Mouse (Mus musculus): ENCODE data around the gene Haus2. TPM values are rescaled to one million over a fixed set of nuclear protein-coding genes. Genes with fewer than 3 reads are reported as not detected.
"Not testable (repeated sequence)": the region's sequence is repeated elsewhere in the genome, so short reads cannot be mapped to it uniquely, and the experiment has no call there.

The Haus2 gene
- polyA plus RNA-seq, 1 experiment from 2014 or later = 13.2 TPM

DNA sequence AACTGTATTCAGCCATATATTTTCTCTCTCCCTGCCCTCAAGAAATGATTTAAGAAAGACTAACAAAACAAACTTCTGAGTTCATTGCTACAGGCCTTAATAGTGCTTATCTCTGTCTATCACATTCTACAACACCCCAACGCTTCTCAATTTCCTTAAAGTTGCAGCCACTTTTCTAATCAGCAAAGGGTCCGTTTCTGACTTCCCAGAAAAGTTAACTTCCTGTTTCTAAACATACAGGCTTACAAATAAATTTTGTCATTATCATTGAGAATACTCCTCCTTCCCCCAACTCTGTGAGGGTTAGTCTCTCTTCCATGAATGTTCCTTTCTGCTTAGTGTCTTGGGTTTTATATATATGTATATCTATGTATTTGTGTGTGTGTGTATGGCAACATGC is 43.8 kb upstream of the Haus2 start:
- Histone ChIP-seq H3K27ac (ENCODE audit: low read length) (no peak overlapping the region), H3K9me3 (ENCODE audit: low read length) (no peaks in the 10 kb centered on the region), H3K4me3 (ENCODE audit: low read depth, low read length) (no peak overlapping the region), H3K27me3 (replicated peaks; ENCODE audit: insufficient read depth, low read length) (no peaks in the 10 kb centered on the region), H3K4me1 (ENCODE audit: insufficient read depth, low read depth, low read length) (peaks cover 2% of the 10 kb centered on the region; the same call in 1 of the 2 replicates), H3K9ac (replicated peaks; ENCODE audit: low read depth) (no peak overlapping the region), H3K36me3 (ENCODE audit: insufficient read depth, low read length) (no peaks in the 10 kb centered on the region), H3K4me2 (replicated peaks; ENCODE audit: low read depth, low read length) (no peak overlapping the region)
- TF ChIP-seq CTCF (IDR thresholded peaks at IDR 0.05) (no peak), EP300 (IDR thresholded peaks at IDR 0.05) (no peak)
- no peak for DNase-seq (ENCODE audit: low spot score)
- WGBS = 67% methylated on average over 2 of the region's 2 CpGs
- ATAC-seq = no peak

DNA sequence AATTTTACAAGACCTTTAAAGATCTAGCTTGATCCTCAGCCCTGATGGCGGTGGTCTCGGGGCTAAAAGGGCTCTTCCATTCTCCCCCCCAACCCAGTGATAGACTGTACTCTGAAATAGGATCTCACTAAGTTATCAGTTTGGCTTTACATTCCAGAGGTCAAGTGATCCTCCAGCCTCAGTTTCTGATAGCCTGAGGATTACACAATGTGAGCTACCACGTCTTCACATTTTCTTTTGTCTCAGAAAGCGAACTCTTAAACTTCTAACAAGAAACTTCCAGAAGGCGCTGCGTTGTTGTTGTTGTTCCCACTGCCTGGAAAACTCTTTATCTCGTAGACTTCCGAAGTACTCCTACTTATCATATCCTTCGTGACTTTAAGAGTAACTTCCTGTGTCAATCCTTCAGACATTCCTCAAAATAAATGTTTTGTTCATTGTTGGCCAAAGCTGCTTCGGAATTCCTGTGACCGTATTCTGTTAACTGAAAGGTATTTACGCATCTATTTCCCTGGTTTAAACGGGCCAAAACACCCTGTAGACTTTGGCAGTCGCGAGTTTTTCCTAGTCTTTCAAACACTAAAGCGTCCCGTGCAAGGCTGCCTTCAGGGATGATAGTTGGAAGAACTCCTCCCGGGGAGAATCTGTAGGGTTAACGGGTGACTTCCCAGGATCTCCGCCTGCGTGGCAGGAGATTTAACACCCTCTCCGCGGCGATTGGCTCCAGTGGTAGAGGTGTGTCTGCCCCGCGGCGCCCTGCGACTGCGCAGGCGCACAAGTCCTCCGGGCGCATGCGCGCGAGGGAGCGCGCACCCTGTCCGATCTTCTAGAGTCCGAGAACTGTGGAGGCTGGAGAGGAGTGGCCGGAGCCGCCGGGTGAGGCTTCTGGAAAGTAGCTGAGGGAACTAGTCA is 42.0 kb upstream of the Haus2 start, which contains the start of gene Snap23:
Gene Snap23 (plus strand): TSS at position 786 of the 912 bp plus-strand sequence.
- H3K4me3 ChIP-seq (ENCODE audit: low read depth, low read length) = peak within 1 kb of the TSS; percentile 82
- TF ChIP-seq CTCF (IDR thresholded peaks at IDR 0.05) (no peak), EP300 (IDR thresholded peaks at IDR 0.05) (peak; percentile 57)
- DNase-seq (ENCODE audit: low spot score) (peak; percentile 97), ATAC-seq (peak; percentile 96)
- peak within 1 kb of the TSS; percentile 95 for H3K27ac ChIP-seq (ENCODE audit: low read length)
- peak within 1 kb of the TSS; percentile 65 for H3K4me2 ChIP-seq (replicated peaks; ENCODE audit: low read depth, low read length)
- peaks cover 2% of the 10 kb centered on the region; the same call in 1 of the 2 replicates for H3K4me1 ChIP-seq (ENCODE audit: insufficient read depth, low read depth, low read length)
- no peaks in the 10 kb centered on the region for H3K9me3 ChIP-seq (ENCODE audit: low read length)
- H3K9ac ChIP-seq (replicated peaks; ENCODE audit: low read depth) = peak within 1 kb of the TSS; percentile 76
- WGBS = under 1% methylated on average over 42 of the region's 42 CpGs
- no peaks in the 10 kb centered on the region for H3K27me3 ChIP-seq (replicated peaks; ENCODE audit: insufficient read depth, low read length)
- no peaks in the 10 kb centered on the region for H3K36me3 ChIP-seq (ENCODE audit: insufficient read depth, low read length)

DNA sequence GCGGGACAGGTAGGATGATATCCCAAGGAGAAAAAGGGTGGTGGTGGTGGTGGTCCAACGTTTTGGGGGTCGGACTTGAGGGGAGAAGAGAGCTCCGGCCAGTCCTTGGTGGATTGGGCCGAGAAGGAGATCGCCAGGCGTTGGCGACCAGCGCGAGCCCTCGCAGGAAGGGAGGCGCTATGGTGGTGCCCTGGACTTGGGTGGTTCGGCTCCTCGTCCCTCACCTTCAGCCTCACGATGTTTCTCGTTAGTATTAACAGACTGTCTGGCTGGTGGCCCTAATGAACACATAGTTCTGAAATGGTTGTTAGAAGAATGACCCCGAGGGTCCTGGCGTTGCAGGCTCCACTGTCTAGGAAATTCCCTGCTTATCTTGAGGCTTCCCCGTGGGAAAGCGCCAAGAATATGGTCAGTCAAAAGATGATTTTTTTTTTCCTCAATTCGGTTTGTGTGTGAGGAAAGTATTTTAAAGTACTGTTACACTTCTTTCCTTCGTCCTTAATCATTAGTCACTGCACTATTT is 41.3 kb upstream of the Haus2 start:
- H3K27me3 ChIP-seq (replicated peaks; ENCODE audit: insufficient read depth, low read length) = no peaks in the 10 kb centered on the region
- DNase-seq (ENCODE audit: low spot score) = peak; percentile 28

GRCm38 (mm10) chr2:120571081-120571480 is 38.1 kb upstream of the Haus2 start:
- TF ChIP-seq EP300 (IDR thresholded peaks at IDR 0.05) (no peak), CTCF (IDR thresholded peaks at IDR 0.05) (no peak)
- no peaks in the 10 kb centered on the region for H3K36me3 ChIP-seq (ENCODE audit: insufficient read depth, low read length)
- no peak for DNase-seq (ENCODE audit: low spot score)
- ATAC-seq = no peak
- no peaks in the 10 kb centered on the region for H3K9me3 ChIP-seq (ENCODE audit: low read length)
- H3K4me2 ChIP-seq (replicated peaks; ENCODE audit: low read depth, low read length) = no peak overlapping the region
- no peak overlapping the region for H3K4me3 ChIP-seq (ENCODE audit: low read depth, low read length)
- H3K4me1 ChIP-seq (ENCODE audit: insufficient read depth, low read depth, low read length) = no peaks in the 10 kb centered on the region; the same call in 1 of the 2 replicates
- no peaks in the 10 kb centered on the region for H3K27me3 ChIP-seq (replicated peaks; ENCODE audit: insufficient read depth, low read length)
- no peak overlapping the region for H3K27ac ChIP-seq (ENCODE audit: low read length)
- 92% methylated on average over 3 of the region's 3 CpGs for WGBS
- H3K9ac ChIP-seq (replicated peaks; ENCODE audit: low read depth) = no peak overlapping the region

More for the DNA sequence above, 41.3 kb upstream of the Haus2 start:
- H3K27ac ChIP-seq (ENCODE audit: low read length) = peak overlapping the region; percentile 95
- peak overlapping the region; percentile 65 for H3K4me2 ChIP-seq (replicated peaks; ENCODE audit: low read depth, low read length)
- peak overlapping the region; percentile 82 for H3K4me3 ChIP-seq (ENCODE audit: low read depth, low read length)
- ATAC-seq = peak; percentile 69
- no peaks in the 10 kb centered on the region for H3K36me3 ChIP-seq (ENCODE audit: insufficient read depth, low read length)
- H3K9me3 ChIP-seq (ENCODE audit: low read length) = no peaks in the 10 kb centered on the region
- 0% methylated on average over 22 of the region's 22 CpGs for WGBS
- H3K4me1 ChIP-seq (ENCODE audit: insufficient read depth, low read depth, low read length) = no peaks in the 10 kb centered on the region; the same call in 1 of the 2 replicates
- peak overlapping the region; percentile 76 for H3K9ac ChIP-seq (replicated peaks; ENCODE audit: low read depth)
- no peak for TF ChIP-seq EP300 (IDR thresholded peaks at IDR 0.05)
- TF ChIP-seq CTCF (IDR thresholded peaks at IDR 0.05) = no peak; the same call in 1 of the 2 replicates

- H3K4me3 ChIP-seq (ENCODE audit: low read depth, low read length); H3K36me3 ChIP-seq (ENCODE audit: insufficient read depth, low read length); H3K4me2 ChIP-seq (replicated peaks; ENCODE audit: low read depth, low read length); ATAC-seq; H3K9me3 ChIP-seq (ENCODE audit: low read length); H3K9ac ChIP-seq (replicated peaks; ENCODE audit: low read depth); H3K27me3 ChIP-seq (replicated peaks; ENCODE audit: insufficient read depth, low read length); H3K27ac ChIP-seq (ENCODE audit: low read length); H3K4me1 ChIP-seq (ENCODE audit: insufficient read depth, low read depth, low read length): not testable (repeated sequence)
- WGBS = 82% methylated on average over 3 of the region's 3 CpGs
- DNase-seq (ENCODE audit: low spot score) = peak; percentile 12
Observed at GRCm38 (mm10) chr2:120572161-120572560, 37.0 kb upstream of the Haus2 start.

DNA sequence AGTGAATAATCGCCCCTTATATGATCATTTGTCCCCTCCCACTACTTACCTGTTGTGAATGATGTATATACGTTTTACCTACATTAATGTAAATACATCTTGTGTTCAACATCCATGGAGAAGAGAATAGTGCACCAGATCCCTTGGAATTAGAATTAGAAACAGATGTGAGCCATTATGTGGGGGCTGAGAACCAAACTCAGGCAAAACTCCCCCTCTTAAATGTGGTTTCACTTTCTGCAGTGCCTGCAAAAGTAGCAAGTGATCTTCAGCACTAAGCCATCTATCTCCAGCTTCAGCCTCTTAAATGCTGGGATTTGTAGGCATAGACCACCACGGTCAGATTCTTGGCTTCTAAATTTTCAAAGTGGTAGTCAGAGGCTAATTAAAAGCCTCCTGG is 34.1 kb upstream of the Haus2 start:
- H3K9ac ChIP-seq (replicated peaks; ENCODE audit: low read depth) = no peak overlapping the region
- ATAC-seq = no peak
- H3K27me3 ChIP-seq (replicated peaks; ENCODE audit: insufficient read depth, low read length) = no peaks in the 10 kb centered on the region
- H3K4me1 ChIP-seq (ENCODE audit: insufficient read depth, low read depth, low read length) = peaks cover 5% of the 10 kb centered on the region; the same call in 1 of the 2 replicates
- H3K4me3 ChIP-seq (ENCODE audit: low read depth, low read length) = no peak overlapping the region
- WGBS = 86% methylated on average over 3 of the region's 3 CpGs
- H3K36me3 ChIP-seq (ENCODE audit: insufficient read depth, low read length) = no peaks in the 10 kb centered on the region; the same call in 1 of the 2 replicates
- H3K9me3 ChIP-seq (ENCODE audit: low read length) = no peaks in the 10 kb centered on the region
- no peak for DNase-seq (ENCODE audit: low spot score)
- H3K27ac ChIP-seq (ENCODE audit: low read length) = no peak overlapping the region
- H3K4me2 ChIP-seq (replicated peaks; ENCODE audit: low read depth, low read length) = no peak overlapping the region
- no peak for TF ChIP-seq CTCF (IDR thresholded peaks at IDR 0.05)
